Mouse (Mus musculus): ENCODE results near the gene Steap4.

The Steap4 gene

DNA sequence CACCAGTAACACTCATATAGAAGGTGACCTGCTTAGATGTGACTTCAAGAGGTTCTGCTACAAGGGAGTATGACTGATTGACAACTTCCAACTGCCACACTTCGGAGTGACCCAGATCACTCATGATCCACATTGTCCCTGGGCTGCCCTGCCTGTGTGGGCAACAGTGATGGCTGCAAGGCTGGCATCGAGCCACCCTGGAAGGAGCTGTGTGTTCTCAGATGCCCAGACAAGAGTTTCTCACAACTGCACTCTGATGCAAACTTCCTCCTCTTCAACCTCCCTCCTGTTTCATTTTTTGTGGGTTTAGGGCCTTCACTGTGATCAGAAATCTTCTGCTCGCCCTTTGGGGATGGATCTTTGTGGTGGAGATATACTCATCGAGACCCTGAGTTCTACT lies 28.2 kb downstream of the Steap4 start:
- in situ Hi-C loops (cut with MseI, MboI) = loop anchor here in 1 of 2 experiments (25.0 kb wide), 1 partner anchor 376 kb away; no protein-coding TSS in a partner anchor

DNA sequence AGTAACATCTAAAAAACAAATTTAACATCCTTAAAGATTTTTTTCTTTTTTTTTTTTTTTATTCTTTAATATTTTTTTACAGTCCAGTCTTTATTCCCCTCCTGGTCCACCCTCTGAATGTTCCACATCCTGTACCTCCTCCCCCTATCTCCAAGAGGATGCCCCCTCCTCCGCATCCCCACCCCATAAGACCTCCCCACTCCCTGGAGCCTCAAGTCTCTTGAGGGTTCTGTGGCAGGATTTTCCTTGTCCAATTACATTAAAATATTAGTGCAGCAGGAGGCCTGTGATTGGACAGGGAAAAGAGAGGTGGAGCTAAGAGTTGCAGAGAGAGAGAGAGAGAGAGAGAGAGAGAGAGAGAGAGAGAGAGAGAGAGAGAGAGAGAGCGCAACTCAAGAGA lies 31.4 kb downstream of the Steap4 start:
- in situ Hi-C loops (cut with MseI, MboI) = loop anchor here in 1 of 2 experiments (25.0 kb wide), 1 partner anchor 379 kb away; no protein-coding TSS in a partner anchor

DNA sequence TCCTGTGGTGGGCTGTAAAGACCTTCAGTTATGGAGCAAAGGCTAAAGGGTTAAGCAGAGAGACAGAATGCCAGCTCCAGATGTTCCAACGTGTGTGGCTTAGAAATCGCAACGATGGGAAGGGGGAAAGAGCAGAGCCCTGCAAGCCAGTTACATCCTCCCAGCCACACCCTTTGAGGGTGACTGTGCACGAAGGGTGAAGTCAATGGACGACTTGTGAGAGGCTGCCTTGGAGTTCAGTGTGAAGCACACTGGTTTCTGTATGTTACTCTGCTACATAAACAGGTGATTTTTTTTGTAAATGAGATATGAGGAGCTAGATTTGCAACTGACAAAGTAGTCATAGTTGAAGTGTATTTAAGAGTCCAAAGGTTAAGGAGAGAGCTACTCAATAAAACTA lies 33.5 kb downstream of the Steap4 start:
- in situ Hi-C loops (cut with MseI, MboI) = loop anchor here in 1 of 2 experiments (25.0 kb wide), 1 partner anchor 381 kb away; no protein-coding TSS in a partner anchor

DNA sequence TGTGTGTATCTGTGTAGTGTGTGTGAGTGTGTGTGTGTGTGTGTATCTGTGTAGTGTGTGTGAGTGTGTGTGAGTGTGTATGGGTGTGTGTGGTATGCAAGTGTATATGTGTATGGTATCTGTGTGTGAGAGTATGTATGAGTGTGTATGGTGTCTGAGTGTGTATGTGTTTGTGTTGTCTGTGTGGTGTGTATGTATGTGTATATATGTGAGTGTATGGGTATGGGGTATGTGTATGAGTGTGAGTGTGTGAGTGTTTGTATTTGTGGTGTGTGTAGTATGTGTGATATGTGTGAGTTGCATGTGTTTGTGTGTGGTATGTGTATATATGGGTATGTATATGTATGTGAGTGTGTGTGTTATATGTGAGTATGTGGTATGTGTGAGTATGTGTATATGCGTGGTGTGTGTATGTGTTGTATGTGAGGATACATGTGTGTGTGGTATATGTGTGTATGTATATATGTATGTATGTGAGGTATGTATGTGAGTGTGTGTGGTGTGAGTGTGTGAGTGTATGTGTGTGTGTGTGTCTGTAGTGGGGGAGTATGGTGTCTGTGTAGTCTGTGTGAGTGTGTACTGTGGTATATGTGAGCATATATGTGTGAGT lies 35.1 kb downstream of the Steap4 start:
- in situ Hi-C loops (cut with MseI, MboI) = loop anchor here in 1 of 2 experiments (25.0 kb wide), 1 partner anchor 383 kb away; no protein-coding TSS in a partner anchor

DNA sequence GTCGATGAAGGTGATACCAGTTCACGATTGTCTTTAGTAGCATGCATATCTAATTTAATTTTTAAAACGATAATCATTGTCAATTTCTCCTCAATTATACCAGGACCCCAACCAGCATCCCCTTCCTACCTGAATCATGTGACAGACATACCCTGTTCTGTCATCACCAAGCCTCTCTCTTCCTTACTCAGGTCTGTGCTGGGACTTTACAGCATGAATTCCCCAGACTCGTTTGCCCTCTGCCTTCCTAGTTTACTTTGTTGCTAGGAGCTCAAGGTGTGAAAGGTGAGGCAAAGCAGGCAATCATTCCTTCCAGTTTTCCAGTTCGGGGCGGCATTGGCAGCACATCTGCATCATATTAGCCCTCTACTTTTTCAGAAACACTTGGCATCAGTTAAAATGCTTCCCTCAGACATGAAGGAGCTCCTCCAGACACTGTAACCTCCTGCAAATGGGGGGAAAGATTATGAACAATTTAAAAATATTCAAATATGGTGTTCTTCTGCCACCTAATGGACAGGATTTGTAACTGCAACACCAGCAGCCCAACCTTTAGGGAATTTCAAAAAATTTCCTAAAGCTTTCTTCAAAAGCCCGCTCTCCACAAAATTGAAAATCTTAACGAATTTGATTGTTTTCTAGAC lies 36.3 kb downstream of the Steap4 start:
- in situ Hi-C loops (cut with MseI, MboI) = loop anchor here in 1 of 2 experiments (25.0 kb wide), 1 partner anchor 384 kb away; no protein-coding TSS in a partner anchor

DNA sequence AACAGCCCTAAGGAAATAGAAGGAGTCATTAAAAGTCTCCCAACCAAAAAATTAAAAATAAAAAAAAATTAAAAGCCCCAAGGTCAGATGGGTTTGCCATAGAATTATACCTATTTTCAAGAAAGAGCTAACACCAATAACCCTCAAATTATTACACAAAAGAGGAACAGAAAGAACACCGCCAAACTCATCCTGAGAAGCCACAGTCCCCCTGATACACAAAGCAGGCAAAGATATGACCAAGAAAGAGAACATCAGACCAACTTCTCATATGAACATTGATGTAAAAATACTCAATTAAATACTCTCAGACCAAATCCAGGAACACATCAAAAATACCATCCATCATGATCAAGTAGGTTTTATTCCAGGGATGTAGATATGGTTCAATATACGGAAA lies 36.8 kb downstream of the Steap4 start:
- in situ Hi-C loops (cut with MseI, MboI) = loop anchor here in 1 of 2 experiments (25.0 kb wide), 1 partner anchor 385 kb away; no protein-coding TSS in a partner anchor

DNA sequence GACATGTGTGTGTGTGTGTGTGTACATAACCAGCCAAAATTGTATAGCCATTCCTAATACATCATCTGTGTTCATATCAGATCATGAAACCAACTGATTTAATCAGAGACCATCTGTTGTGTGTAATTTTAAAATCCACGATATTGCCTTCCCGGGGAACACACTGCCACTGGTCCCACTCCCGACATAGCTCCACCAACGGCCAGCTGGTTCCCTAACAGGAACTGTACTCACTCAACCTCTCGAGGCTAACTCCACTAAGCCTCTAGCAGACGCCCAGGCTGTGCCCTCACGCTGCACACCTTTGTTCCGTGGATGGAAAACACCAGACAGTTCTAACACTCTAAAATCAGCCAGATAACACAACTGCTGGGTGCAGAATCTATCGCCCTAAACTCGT lies 40.2 kb downstream of the Steap4 start:
- in situ Hi-C loops (cut with MseI, MboI) = no loop called here

DNA sequence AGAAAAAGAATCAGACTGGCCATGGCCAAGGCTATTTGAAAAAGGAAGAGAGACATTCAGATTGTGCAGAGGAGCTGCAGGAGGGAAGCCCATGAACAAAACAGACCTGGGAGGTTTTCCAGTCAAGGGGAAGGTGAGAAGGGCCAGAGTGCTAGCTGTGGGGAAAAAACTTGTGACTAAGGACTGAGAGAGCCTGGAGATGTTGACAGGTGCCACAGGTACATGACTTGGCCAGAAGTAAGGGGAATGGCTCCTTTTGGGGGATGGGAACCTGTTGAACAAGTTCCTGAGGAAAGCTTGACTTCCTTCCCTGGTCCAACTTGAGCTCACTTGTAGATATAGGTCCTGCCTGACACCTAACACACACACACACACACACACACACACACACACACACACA lies 42.6 kb downstream of the Steap4 start:
- in situ Hi-C loops (cut with MseI, MboI) = no loop called here

DNA sequence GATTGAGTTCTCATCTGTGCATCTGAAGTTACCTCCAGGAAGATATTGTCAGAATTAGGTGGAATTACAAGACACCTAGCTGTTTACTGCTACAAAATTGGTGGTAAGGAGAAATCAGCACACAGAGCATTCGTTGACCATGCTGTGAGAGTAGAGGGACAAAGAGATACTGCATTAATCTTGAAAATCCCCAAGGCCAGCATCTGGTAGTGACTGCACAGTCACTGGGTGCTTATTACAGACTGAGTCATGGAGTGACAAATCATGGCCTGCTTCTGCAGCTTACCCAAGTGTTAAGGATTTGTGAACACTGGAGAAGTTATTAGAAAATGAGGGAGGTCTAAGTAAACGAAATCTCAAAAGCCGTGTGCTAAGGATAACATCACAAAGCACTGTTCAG lies 53.0 kb downstream of the Steap4 start:
- in situ Hi-C loops (cut with MseI, MboI) = no loop called here

Data from mouse trophoblast stem cell (cell line).